Mouse (Mus musculus) intestine, embryonic 14.5 days (tissue): Measurements from ENCODE around the gene Rasal2. TPM values are rescaled to one million over a fixed set of nuclear protein-coding genes. Genes with fewer than 3 reads are reported as not detected.

Source experiments
- ATAC-seq: fragments of 200-750 bp; cut with Nextera tagmentation; replicated peaks from 2 replicates; pipeline ENCODE4 v1.8.0; 2017; ENCODE audit warnings: low read depth, moderate number of reproducible peaks, moderate TSS enrichment, moderate library complexity; ENCODE audit not compliant: low FRiP score, low TSS enrichment
- DNase-seq: peaks from one replicate; pipeline ENCODE4 v3.0.0-alpha.2; 2018; ENCODE audit warnings: low spot score
- H3K27ac ChIP-seq: fragments of 300-500 bp; sonication (generic); 2 replicates; pipeline ENCODE4 v1.5.1; 2014; ENCODE audit warnings: low read depth, mild to moderate bottlenecking, control low read depth
- H3K27me3 ChIP-seq: fragments of 300-500 bp; sonication (generic); replicated peaks from 2 replicates; pipeline ENCODE4 v1.6.1; 2014; ENCODE audit warnings: low read length, control low read depth; ENCODE audit not compliant: control insufficient read depth, insufficient read depth
- H3K36me3 ChIP-seq: fragments of 300-500 bp; sonication (generic); 2 replicates; pipeline ENCODE4 v1.6.1; 2014; ENCODE audit warnings: low read length, control low read depth; ENCODE audit not compliant: control insufficient read depth, insufficient read depth
- H3K4me1 ChIP-seq: fragments of 300-500 bp; sonication (generic); replicated peaks from 2 replicates; pipeline ENCODE4 v1.6.1; 2014; ENCODE audit warnings: low read length, control low read depth, mixed read lengths; ENCODE audit not compliant: control insufficient read depth, insufficient read depth
- H3K4me2 ChIP-seq: fragments of 300-500 bp; sonication (generic); 2 replicates; pipeline ENCODE4 v1.6.1; 2014; ENCODE audit warnings: low read length
- H3K4me3 ChIP-seq: fragments of 300-500 bp; sonication (generic); 2 replicates; pipeline ENCODE4 v1.5.1; 2014; ENCODE audit warnings: low read depth, low read length, control low read depth, mixed read lengths
- H3K9ac ChIP-seq: fragments of 300-500 bp; sonication (generic); 2 replicates; pipeline ENCODE4 v1.6.1; 2014; ENCODE audit warnings: mild to moderate bottlenecking, low read length
- H3K9me3 ChIP-seq: fragments of 300-500 bp; sonication (generic); 2 replicates; pipeline ENCODE4 v1.6.1; 2016; ENCODE audit warnings: low read length, control low read depth; ENCODE audit not compliant: control insufficient read depth
- WGBS: fragments of 180-500 bp; shearing (Covaris S2); extraction: QIAGEN DNeasy Blood & Tissue Kit; methylation state at CpG from one replicate; pipeline ENCODE4 v1.1.7; 2014; 5-methylcytosine and 5-hydroxymethylcytosine counted together
- polyA plus RNA-seq: library from polyadenylated mRNA; unstranded; fragments of >200 nt; fragmentation: Nextera tagmentation; extraction: Ambion mirVana; gene quantifications from 2 replicates; pipeline ENCODE4 v1.2.1, GENCODE M21; 2014

Gene Rasal2
- polyA plus RNA-seq, 1 experiment from 2014 or later: 8.3 TPM

GRCm38 (mm10) chr1:157343519-157343918 is 68.9 kb downstream of the Rasal2 start:
- no peak overlapping the region for H3K4me3 ChIP-seq
- H3K9me3 ChIP-seq: no peaks in the 10 kb centered on the region
- H3K27me3 ChIP-seq: no peaks in the 10 kb centered on the region
- ATAC-seq: no peak
- no peak overlapping the region for H3K4me2 ChIP-seq
- H3K9ac ChIP-seq: no peak overlapping the region
- no peak for DNase-seq
- no peaks in the 10 kb centered on the region for H3K4me1 ChIP-seq
- H3K36me3 ChIP-seq: no peaks in the 10 kb centered on the region
- no peak overlapping the region for H3K27ac ChIP-seq

- H3K9ac ChIP-seq: no peak overlapping the region
- DNase-seq: no peak
- no peak overlapping the region for H3K4me3 ChIP-seq
- H3K4me2 ChIP-seq: no peak overlapping the region
- no peaks in the 10 kb centered on the region for H3K27me3 ChIP-seq
- no peaks in the 10 kb centered on the region for H3K9me3 ChIP-seq
- WGBS: 64% methylated on average over 3 of the region's 3 CpGs
- no peak overlapping the region for H3K27ac ChIP-seq
- no peaks in the 10 kb centered on the region for H3K36me3 ChIP-seq
- H3K4me1 ChIP-seq: no peaks in the 10 kb centered on the region
- ATAC-seq: no peak
Observed at GRCm38 (mm10) chr1:157334834-157335233, 77.6 kb downstream of the Rasal2 start.

- H3K27ac ChIP-seq: no peak overlapping the region
- H3K36me3 ChIP-seq: no peaks in the 10 kb centered on the region
- DNase-seq (no peak), ATAC-seq (no peak)
- no peak overlapping the region for H3K9ac ChIP-seq
- H3K9me3 ChIP-seq: no peaks in the 10 kb centered on the region
- H3K27me3 ChIP-seq: no peaks in the 10 kb centered on the region
- no peak overlapping the region for H3K4me3 ChIP-seq
- no peak overlapping the region for H3K4me2 ChIP-seq
- H3K4me1 ChIP-seq: no peaks in the 10 kb centered on the region
Observed at GRCm38 (mm10) chr1:157328068-157328467, 84.3 kb downstream of the Rasal2 start.

- H3K9ac ChIP-seq: no peak overlapping the region
- H3K27me3 ChIP-seq: no peaks in the 10 kb centered on the region
- H3K9me3 ChIP-seq: no peaks in the 10 kb centered on the region
- no peak overlapping the region for H3K27ac ChIP-seq
- no peak overlapping the region for H3K4me3 ChIP-seq
- H3K4me1 ChIP-seq: no peaks in the 10 kb centered on the region
- WGBS: 87% methylated on average over 1 of the region's 1 CpGs
- no peaks in the 10 kb centered on the region for H3K36me3 ChIP-seq
- no peak for ATAC-seq
- no peak for DNase-seq
- H3K4me2 ChIP-seq: no peak overlapping the region
Observed at GRCm38 (mm10) chr1:157323091-157323490, 89.3 kb downstream of the Rasal2 start.

GRCm38 (mm10) chr1:157318896-157319295 is 93.5 kb downstream of the Rasal2 start:
- Histone ChIP-seq H3K36me3 (no peaks in the 10 kb centered on the region), H3K4me2 (no peak overlapping the region), H3K9me3 (no peaks in the 10 kb centered on the region), H3K9ac (no peak overlapping the region), H3K4me3 (no peak overlapping the region), H3K27me3 (no peaks in the 10 kb centered on the region), H3K4me1 (no peaks in the 10 kb centered on the region), H3K27ac (no peak overlapping the region)
- ATAC-seq (no peak), DNase-seq (no peak)
- WGBS: 89% methylated on average over 4 of the region's 4 CpGs

- H3K4me2 ChIP-seq: no peak overlapping the region
- no peak overlapping the region for H3K4me3 ChIP-seq
- no peaks in the 10 kb centered on the region for H3K9me3 ChIP-seq
- ATAC-seq (no peak), DNase-seq (no peak)
- no peak overlapping the region for H3K9ac ChIP-seq
- H3K36me3 ChIP-seq: no peaks in the 10 kb centered on the region
- no peak overlapping the region for H3K27ac ChIP-seq
- H3K4me1 ChIP-seq: no peaks in the 10 kb centered on the region
- H3K27me3 ChIP-seq: no peaks in the 10 kb centered on the region
- WGBS: 60% methylated on average over 1 of the region's 1 CpGs
Observed at GRCm38 (mm10) chr1:157301266-157301665, 111.1 kb downstream of the Rasal2 start.

GRCm38 (mm10) chr1:157299559-157299958 is 112.8 kb downstream of the Rasal2 start:
- Histone ChIP-seq H3K36me3 (no peaks in the 10 kb centered on the region), H3K27me3 (no peaks in the 10 kb centered on the region), H3K9me3 (no peaks in the 10 kb centered on the region), H3K9ac (no peak overlapping the region), H3K4me1 (no peaks in the 10 kb centered on the region), H3K4me2 (no peak overlapping the region), H3K27ac (no peak overlapping the region), H3K4me3 (no peak overlapping the region)
- DNase-seq (no peak), ATAC-seq (no peak)
- 75% methylated on average over 2 of the region's 2 CpGs for WGBS

- ATAC-seq: no peak
- Histone ChIP-seq H3K27me3 (no peaks in the 10 kb centered on the region), H3K4me2 (no peak overlapping the region), H3K27ac (no peak overlapping the region), H3K4me3 (no peak overlapping the region), H3K36me3 (no peaks in the 10 kb centered on the region), H3K9ac (no peak overlapping the region), H3K9me3 (no peaks in the 10 kb centered on the region), H3K4me1 (no peaks in the 10 kb centered on the region)
- 84% methylated on average over 2 of the region's 2 CpGs for WGBS
- DNase-seq: no peak
Observed at GRCm38 (mm10) chr1:157298990-157299389, 113.4 kb downstream of the Rasal2 start.

- no peak overlapping the region for H3K27ac ChIP-seq
- DNase-seq (no peak), ATAC-seq (no peak)
- H3K27me3 ChIP-seq: no peaks in the 10 kb centered on the region
- WGBS: 73% methylated on average over 1 of the region's 1 CpGs
- H3K9me3 ChIP-seq: no peaks in the 10 kb centered on the region
- H3K4me2 ChIP-seq: no peak overlapping the region
- no peaks in the 10 kb centered on the region for H3K4me1 ChIP-seq
- H3K36me3 ChIP-seq: no peaks in the 10 kb centered on the region
- H3K4me3 ChIP-seq: no peak overlapping the region
- no peak overlapping the region for H3K9ac ChIP-seq
Observed at GRCm38 (mm10) chr1:157297137-157297536, 115.3 kb downstream of the Rasal2 start.
